Mouse (Mus musculus) heart, embryonic 11.5 days (tissue): ENCODE data around the gene Gpr19. TPM values are rescaled to one million over a fixed set of nuclear protein-coding genes. Genes with fewer than 3 reads are reported as not detected.

Experiments used
- ATAC-seq: fragments of 200-750 bp; cut with Nextera tagmentation; replicated peaks from 2 replicates; pipeline ENCODE4 v1.8.0; 2017; ENCODE audit warnings: moderate library complexity; ENCODE audit not compliant: insufficient number of reproducible peaks, low FRiP score, low TSS enrichment
- H3K27ac ChIP-seq: fragments of 300-500 bp; sonication (generic); 2 replicates; pipeline ENCODE4 v1.5.1; 2014; ENCODE audit warnings: mild to moderate bottlenecking, low read depth, low read length
- H3K27me3 ChIP-seq: fragments of 300-500 bp; sonication (generic); 2 replicates; pipeline ENCODE4 v1.6.1; 2014; ENCODE audit warnings: mild to moderate bottlenecking, low read length, mixed read lengths; ENCODE audit not compliant: control insufficient read depth, insufficient read depth
- H3K36me3 ChIP-seq: fragments of 300-500 bp; sonication (generic); 2 replicates; pipeline ENCODE4 v1.6.1; 2014; ENCODE audit warnings: mild to moderate bottlenecking, low read length, moderate library complexity, mixed read lengths; ENCODE audit not compliant: control insufficient read depth, insufficient read depth
- H3K4me1 ChIP-seq: fragments of 300-500 bp; sonication (generic); 2 replicates; pipeline ENCODE4 v1.6.1; 2014; ENCODE audit warnings: low read length; ENCODE audit not compliant: control insufficient read depth, insufficient read depth
- H3K4me2 ChIP-seq: fragments of 300-500 bp; sonication (generic); 2 replicates; pipeline ENCODE4 v1.6.1; 2014; ENCODE audit warnings: mild to moderate bottlenecking, moderate library complexity
- H3K4me3 ChIP-seq: fragments of 300-500 bp; sonication (generic); 2 replicates; pipeline ENCODE4 v1.5.1; 2014; ENCODE audit warnings: low read depth, low read length
- H3K9ac ChIP-seq: fragments of 300-500 bp; sonication (generic); 2 replicates; pipeline ENCODE4 v1.6.1; 2014; ENCODE audit warnings: mild to moderate bottlenecking, low read depth, low read length, moderate library complexity
- H3K9me3 ChIP-seq: fragments of 300-500 bp; sonication (generic); replicated peaks from 2 replicates; pipeline ENCODE4 v1.6.1; 2016; ENCODE audit warnings: low read length; ENCODE audit not compliant: control insufficient read depth
- WGBS: fragments of 180-500 bp; shearing (Covaris S2); extraction: QIAGEN DNeasy Blood & Tissue Kit; methylation state at CpG from one replicate; pipeline ENCODE4 v1.1.7; 2014; ENCODE audit not compliant: insufficient replicate concordance; 5-methylcytosine and 5-hydroxymethylcytosine counted together
- polyA plus RNA-seq: library from polyadenylated mRNA; unstranded; fragments of >200 nt; fragmentation: Nextera tagmentation; extraction: Ambion mirVana; gene quantifications from 2 replicates; pipeline ENCODE4 v1.2.1, GENCODE M21; 2014

The Gpr19 gene
- polyA plus RNA-seq, 1 experiment from 2014 or later = 12.0 TPM

DNA sequence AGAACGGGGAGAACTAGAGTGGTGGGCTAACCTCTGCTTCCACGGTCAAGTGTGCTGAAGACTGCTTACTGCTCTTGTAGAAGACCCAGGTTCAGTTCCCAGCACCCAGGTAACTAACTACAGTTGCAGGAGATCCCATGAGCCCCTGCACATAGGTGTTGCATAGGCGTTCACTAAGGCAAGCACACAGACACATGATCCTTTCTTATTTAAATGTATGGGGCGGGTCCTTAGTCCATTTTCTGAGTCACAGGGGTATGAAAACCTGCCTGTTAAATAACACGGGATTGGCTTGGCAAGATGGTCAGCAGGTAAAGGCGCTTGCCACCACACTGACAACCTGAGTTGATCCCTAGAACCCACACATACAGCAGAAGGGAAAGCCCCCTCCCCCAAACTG, 39.4 kb downstream of the Gpr19 start:
- 84% methylated on average over 6 of the region's 6 CpGs for WGBS
- H3K27me3 ChIP-seq = no peaks in the 10 kb centered on the region
- no peak overlapping the region for H3K4me2 ChIP-seq
- H3K4me3 ChIP-seq = no peak overlapping the region
- H3K9ac ChIP-seq = no peak overlapping the region
- no peak overlapping the region for H3K27ac ChIP-seq
- no peak for ATAC-seq
- H3K9me3 ChIP-seq = no peaks in the 10 kb centered on the region
- H3K4me1 ChIP-seq = no peaks in the 10 kb centered on the region
- no peaks in the 10 kb centered on the region for H3K36me3 ChIP-seq

GRCm38 (mm10) chr6:134855926-134856325, 42.5 kb downstream of the Gpr19 start:
- H3K9ac ChIP-seq = no peak overlapping the region
- H3K36me3 ChIP-seq = no peaks in the 10 kb centered on the region
- H3K4me1 ChIP-seq = no peaks in the 10 kb centered on the region
- no peaks in the 10 kb centered on the region for H3K27me3 ChIP-seq
- no peak overlapping the region for H3K4me2 ChIP-seq
- no peaks in the 10 kb centered on the region for H3K9me3 ChIP-seq
- 82% methylated on average over 16 of the region's 16 CpGs for WGBS
- H3K27ac ChIP-seq = no peak overlapping the region
- no peak for ATAC-seq
- no peak overlapping the region for H3K4me3 ChIP-seq

DNA sequence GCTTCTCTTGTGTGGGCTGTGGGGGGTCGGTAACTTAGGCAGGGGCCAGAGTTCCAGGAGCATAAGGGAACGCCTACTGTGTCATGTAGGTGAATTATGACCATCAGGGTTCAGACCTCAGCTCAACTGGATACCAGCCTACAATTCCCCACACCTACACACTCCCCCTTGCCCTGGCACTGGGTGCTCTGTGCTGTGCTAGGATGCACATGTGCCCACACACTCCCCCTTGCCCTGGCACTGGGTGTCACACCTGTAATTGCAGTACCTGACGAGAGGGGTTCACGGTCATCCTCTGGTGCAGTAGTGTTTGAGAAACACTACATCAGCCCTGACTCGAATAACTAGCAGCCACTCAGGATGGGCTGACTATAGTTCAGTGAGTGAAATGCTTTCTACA, 43.6 kb downstream of the Gpr19 start:
- Histone ChIP-seq H3K9me3 (no peaks in the 10 kb centered on the region), H3K4me1 (no peaks in the 10 kb centered on the region), H3K4me2 (no peak overlapping the region), H3K9ac (no peak overlapping the region), H3K27me3 (no peaks in the 10 kb centered on the region), H3K27ac (no peak overlapping the region), H3K36me3 (no peaks in the 10 kb centered on the region), H3K4me3 (no peak overlapping the region)
- 82% methylated on average over 5 of the region's 5 CpGs for WGBS
- ATAC-seq = no peak

DNA sequence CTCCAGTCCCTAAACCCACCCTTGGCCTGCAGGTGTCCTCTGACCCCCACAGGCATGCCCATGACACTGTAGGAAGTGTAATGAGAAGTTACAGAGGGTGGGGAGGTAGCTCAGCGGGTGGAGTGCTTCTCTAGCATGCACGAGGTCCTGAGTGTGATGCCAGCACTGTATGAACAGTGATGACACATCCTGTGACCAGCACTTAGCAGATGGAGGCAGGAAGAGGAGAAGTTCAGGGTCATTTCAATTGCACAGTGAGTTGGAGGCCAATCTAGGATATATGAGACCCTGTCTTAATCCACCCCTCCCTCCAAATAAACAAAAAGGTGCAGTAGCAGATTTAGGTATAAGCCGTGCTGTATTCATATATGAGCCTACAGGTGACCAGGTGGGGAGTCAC, 48.4 kb downstream of the Gpr19 start:
- H3K4me1 ChIP-seq = no peaks in the 10 kb centered on the region
- H3K4me2 ChIP-seq = no peak overlapping the region
- ATAC-seq = no peak
- H3K36me3 ChIP-seq = no peaks in the 10 kb centered on the region
- H3K9ac ChIP-seq = no peak overlapping the region
- no peaks in the 10 kb centered on the region for H3K27me3 ChIP-seq
- WGBS = 74% methylated on average over 3 of the region's 3 CpGs
- H3K9me3 ChIP-seq = no peaks in the 10 kb centered on the region
- H3K27ac ChIP-seq = no peak overlapping the region
- no peak overlapping the region for H3K4me3 ChIP-seq

GRCm38 (mm10) chr6:134849461-134849860, 48.9 kb downstream of the Gpr19 start:
- no peak overlapping the region for H3K27ac ChIP-seq
- ATAC-seq = no peak
- no peaks in the 10 kb centered on the region for H3K36me3 ChIP-seq
- no peak overlapping the region for H3K9ac ChIP-seq
- H3K9me3 ChIP-seq = no peaks in the 10 kb centered on the region
- H3K4me1 ChIP-seq = no peaks in the 10 kb centered on the region
- no peak overlapping the region for H3K4me3 ChIP-seq
- no peak overlapping the region for H3K4me2 ChIP-seq
- H3K27me3 ChIP-seq = no peaks in the 10 kb centered on the region
- 76% methylated on average over 2 of the region's 2 CpGs for WGBS

DNA sequence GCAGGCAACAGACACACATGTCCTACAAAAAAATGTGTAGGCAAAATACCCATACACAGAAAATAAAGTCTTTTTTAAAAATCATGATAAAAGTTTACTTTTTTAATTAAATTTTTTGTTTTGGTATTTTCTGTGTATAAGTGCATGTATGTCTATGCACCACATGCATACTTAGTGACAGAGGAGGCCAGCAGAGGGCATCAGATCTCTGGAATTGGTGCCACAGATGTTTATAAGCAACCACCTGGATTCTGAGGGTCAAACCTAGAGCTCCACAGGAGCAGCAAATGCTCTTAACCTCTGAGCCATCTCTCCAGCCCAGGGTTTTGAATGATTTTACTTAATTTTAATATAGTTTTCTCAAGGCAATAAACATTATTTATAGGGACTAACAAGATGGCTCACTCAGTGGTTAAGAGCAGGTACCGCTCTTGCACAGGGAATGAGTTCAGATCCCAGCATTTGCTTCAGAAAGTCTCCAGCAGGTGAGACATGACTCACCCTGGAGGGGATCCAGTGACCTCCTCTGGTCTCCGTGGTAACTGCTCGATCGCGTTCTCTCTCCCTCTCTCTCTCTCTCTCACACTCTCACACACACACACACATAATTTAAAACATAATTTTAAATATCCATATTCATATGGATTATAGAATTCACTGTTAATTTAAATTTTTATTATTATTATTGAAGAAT, 50.0 kb downstream of the Gpr19 start:
- no peak for ATAC-seq
- no peak overlapping the region for H3K4me2 ChIP-seq
- H3K9ac ChIP-seq = no peak overlapping the region
- H3K9me3 ChIP-seq = no peaks in the 10 kb centered on the region
- H3K27me3 ChIP-seq = no peaks in the 10 kb centered on the region
- H3K4me1 ChIP-seq = no peaks in the 10 kb centered on the region
- 86% methylated on average over 5 of the region's 5 CpGs for WGBS
- no peaks in the 10 kb centered on the region for H3K36me3 ChIP-seq
- no peak overlapping the region for H3K4me3 ChIP-seq
- no peak overlapping the region for H3K27ac ChIP-seq

- no peaks in the 10 kb centered on the region for H3K27me3 ChIP-seq
- no peaks in the 10 kb centered on the region for H3K9me3 ChIP-seq
- WGBS = 84% methylated on average over 4 of the region's 4 CpGs
- H3K9ac ChIP-seq = no peak overlapping the region
- no peak for ATAC-seq
- H3K36me3 ChIP-seq = no peaks in the 10 kb centered on the region
- no peak overlapping the region for H3K4me2 ChIP-seq
- H3K4me1 ChIP-seq = no peaks in the 10 kb centered on the region
- no peak overlapping the region for H3K4me3 ChIP-seq
- H3K27ac ChIP-seq = no peak overlapping the region
Observed at GRCm38 (mm10) chr6:134847550-134847949, 50.8 kb downstream of the Gpr19 start.

- 83% methylated on average over 6 of the region's 6 CpGs for WGBS
- Histone ChIP-seq H3K36me3 (no peaks in the 10 kb centered on the region), H3K27ac (no peak overlapping the region), H3K4me3 (no peak overlapping the region), H3K9ac (no peak overlapping the region), H3K9me3 (no peaks in the 10 kb centered on the region), H3K4me1 (no peaks in the 10 kb centered on the region), H3K4me2 (no peak overlapping the region), H3K27me3 (no peaks in the 10 kb centered on the region)
- ATAC-seq = no peak
Observed at GRCm38 (mm10) chr6:134846308-134846707, 52.1 kb downstream of the Gpr19 start.

DNA sequence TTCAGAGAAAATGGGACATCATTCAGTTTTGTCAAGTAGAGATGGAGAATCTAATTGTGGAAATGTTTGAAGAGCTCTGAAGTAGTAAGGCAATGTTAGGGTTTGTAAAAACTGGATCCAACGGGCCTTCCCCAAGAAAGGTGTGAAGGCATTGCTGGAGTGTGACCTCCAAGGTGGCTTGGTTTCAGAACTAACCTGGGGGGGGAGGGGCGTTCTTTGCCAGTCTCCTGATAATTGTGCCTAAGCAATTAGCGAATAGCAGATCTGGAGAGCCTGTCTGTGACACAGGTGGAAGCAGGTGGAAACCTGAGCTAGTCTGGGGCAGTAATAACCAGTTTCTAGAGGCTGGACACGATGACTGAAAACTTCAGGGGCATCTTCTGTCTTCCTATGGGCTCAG, 52.7 kb downstream of the Gpr19 start:
- Histone ChIP-seq H3K27me3 (no peaks in the 10 kb centered on the region), H3K4me1 (no peaks in the 10 kb centered on the region), H3K36me3 (no peaks in the 10 kb centered on the region), H3K9ac (no peak overlapping the region), H3K9me3 (no peaks in the 10 kb centered on the region), H3K27ac (no peak overlapping the region), H3K4me3 (no peak overlapping the region), H3K4me2 (no peak overlapping the region)
- ATAC-seq = no peak
- 71% methylated on average over 4 of the region's 4 CpGs for WGBS
